Mouse (Mus musculus): ENCODE measurements around the gene Pgm5. TPM values are rescaled to one million over a fixed set of nuclear protein-coding genes. Genes with fewer than 3 reads are reported as not detected.

The Pgm5 gene
- 10 to 100 TPM; 15.8 to 24.1 TPM for total RNA-seq (2021)
- long read RNA-seq, experiment 1, partial matches to known transcripts, result 0 of 2 reads
- long read RNA-seq, experiment 1, other reads (novel, unspliced or antisense), result 2 of 2 reads
- long read RNA-seq, experiment 2, result 0 reads

DNA sequence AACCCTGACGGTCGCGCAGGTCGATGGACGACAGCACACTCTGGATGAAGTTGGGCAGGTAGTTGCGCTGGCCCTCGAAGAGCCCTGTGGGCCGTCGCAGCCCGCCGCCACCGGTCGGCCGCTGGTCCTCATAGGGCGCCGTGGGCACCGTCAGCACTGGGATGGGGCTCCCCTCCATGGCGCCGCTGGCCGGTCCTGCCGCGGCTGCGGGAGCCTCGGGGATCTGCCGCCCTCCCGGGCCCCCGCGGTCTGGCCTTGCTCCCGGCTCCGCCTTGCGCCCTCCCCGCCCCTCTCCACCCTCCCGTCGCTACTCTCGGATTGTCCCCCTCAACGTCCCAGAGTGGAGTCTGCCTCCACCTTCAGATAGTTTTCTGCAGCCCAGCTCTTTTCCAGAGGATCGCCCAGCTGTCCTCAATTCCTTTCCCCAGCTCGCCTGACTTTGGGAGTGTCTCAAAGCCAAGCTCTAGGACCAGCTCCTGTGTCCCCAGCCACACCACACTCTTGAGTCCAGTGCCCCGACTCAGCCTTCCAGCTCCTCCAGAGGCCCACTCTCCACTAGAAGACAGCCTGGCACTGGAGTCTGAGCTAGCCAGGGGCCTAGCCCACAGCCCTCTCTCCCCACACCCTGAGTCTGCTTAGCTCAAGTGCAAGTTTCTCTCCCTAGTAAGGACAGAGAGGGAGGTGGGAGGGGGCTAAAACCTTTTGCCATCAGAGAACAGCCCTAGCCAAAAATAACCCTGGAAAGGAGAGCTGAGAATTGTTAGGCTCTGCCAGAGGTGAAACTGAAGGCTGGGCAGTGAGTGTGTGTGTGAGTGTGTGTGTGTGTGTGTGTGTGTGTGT lies at the start of gene Pgm5:
TSS of gene Pgm5 (minus strand) at position 244 of the 840 bp plus-strand sequence.
- intact Hi-C loops (cut with DNase I; ENCODE audit: low total_unique reads), result no loop called here
- DNase-seq, result peak; percentile 64

DNA sequence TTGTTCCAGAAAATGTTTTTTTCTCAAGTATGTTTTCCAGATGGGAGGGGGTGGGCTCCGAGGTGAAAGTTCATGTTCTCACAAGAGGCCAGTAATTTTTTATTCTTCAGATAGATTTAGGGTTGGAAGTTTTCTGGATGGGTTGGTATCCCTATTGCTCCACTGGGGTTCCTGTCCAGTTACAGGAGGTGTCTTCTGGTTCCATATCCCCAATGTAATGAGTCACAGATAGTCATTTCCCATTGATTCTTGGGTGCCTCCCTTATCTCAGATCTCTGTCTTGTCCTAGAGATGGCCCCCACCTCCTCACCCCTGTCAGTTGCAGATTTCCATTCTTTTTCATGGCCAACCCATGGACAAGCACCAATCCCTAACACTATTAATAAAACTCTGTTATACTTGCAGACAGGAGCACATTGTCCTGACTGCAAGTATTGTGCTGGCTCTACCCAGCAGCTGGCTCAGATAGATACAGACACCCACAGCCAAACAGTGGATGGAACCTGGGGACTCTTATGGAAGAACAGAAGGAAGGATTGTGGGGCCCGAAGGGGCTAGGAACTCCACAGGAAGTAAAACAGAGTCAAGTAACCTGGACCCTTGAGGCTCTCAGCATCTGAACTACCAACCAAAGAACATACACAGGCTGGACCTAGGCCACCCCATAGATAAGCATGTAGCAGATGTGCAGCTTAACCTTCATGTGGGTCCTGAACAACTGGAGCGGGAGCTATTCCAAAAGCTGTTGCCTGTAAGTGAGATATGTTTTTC lies 46.9 kb upstream of the Pgm5 start:
- DNase-seq, result no peak
- intact Hi-C loops (cut with DNase I; ENCODE audit: low total_unique reads), result no loop called here

DNA sequence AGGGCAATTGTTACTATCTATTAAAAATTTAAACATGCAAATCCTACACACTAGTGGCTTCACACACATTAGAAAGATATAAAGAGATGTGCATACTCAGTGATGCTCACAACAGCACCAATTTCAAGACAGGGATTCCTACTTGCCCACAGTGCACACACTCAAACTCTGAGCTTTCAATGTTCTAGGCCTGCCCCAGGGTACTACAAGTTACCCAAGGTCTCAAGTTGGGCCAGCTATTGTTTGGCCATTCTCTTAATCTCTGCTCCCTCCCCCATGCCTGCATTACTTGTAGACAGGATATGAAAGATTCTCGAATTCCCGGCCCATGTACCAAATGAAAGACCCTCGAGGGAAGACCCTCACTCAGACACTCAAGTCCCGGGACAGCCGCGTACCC lies 46.0 kb upstream of the Pgm5 start:
- DNase-seq, result no peak
- intact Hi-C loops (cut with DNase I; ENCODE audit: low total_unique reads), result no loop called here

DNA sequence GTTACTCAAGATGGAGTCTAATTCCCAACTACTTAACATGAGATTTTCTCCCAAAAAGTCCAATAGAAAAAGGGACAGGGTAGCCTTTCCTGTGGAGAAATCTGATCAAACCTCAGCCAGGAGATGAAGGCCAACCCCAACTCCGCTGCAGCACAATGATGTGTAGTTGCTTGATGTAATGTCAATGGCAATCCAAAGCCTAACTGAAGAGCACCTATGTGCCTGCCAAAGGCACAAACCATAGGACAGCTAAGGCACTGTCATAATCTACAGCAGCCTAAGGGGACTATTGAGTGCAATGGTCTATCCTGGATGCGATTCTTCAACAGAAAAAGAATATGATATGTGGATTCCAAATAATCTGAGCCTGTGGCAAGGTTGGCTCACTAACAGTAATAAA lies 41.2 kb upstream of the Pgm5 start:
- DNase-seq, result no peak
- intact Hi-C loops (cut with DNase I; ENCODE audit: low total_unique reads), result no loop called here

DNA sequence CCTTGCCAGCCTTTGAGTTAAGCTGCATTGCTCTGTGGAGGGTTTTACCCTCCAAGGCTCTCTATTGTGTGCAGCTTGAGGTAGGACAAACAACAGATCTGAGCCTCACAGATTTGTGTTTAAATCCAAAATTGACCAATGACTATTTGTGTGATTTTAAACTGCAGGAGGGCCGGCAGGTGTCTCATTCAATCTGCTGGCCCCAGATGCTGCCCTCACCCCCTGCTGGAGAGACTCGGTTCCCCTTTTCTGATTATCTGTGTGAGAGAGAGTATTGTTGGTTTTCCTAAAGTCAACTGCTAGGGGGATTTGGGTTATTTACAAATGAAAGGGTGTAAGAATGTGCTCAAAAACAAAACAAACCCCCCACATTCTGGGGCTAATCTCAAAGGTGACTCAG lies 40.6 kb upstream of the Pgm5 start:
- intact Hi-C loops (cut with DNase I; ENCODE audit: low total_unique reads), result no loop called here
- no peak for DNase-seq

DNA sequence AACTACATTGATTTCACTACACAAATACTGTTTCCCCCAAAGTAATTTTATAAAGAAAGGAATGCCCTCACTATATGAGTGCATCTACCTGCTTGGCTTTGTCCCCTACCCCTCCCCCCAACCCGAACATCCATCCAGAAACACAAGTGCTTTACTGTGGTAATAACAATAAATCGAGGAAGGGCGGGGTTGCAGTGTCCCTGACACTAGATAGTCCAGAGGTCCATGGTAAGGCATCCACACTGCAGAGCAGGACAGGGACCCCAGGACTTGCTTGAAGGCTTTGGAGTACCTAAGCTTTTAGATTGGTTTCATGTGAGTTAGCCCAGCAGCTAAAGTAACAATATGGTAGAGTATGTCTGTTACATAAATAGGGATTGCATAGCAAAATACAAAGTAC lies 40.0 kb upstream of the Pgm5 start:
- intact Hi-C loops (cut with DNase I; ENCODE audit: low total_unique reads), result no loop called here
- DNase-seq, result no peak

DNA sequence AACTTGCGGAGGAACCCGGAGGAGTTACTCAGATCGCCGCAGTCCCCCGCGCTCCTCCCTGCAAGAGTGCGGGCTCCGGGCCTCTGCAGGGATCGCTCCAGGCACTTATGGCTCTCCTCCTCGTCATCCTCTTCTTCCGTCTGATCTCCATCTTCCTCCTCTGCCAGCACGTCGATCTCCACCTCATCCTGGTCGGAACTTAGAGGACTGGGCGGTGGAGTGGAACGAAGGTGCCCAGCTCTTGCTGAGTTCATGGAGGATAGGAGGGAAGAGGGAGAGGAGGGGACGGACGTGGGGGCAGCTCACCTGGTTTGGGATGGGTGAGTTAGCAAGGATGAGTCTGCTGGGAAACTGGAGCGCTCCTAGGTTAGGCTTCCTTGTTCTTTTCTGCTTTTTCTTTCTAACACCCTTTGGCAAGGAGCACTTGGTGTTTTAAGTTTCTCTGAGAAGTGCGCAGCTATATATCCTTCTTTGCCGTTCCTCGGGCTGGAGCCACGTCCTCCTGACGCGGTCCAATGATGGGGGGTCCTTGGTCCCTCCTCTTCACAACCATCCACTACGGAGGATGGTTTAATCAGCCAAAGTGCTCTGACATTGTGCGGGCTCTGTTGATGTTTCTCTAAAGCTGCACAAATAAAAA lies 39.0 kb upstream of the Pgm5 start, which contains the start of gene Foxd4:
TSS of gene Foxd4 (minus strand) at position 617 of the 640 bp plus-strand sequence.
- no peak for DNase-seq
- intact Hi-C loops (cut with DNase I; ENCODE audit: low total_unique reads), result no loop called here

DNA sequence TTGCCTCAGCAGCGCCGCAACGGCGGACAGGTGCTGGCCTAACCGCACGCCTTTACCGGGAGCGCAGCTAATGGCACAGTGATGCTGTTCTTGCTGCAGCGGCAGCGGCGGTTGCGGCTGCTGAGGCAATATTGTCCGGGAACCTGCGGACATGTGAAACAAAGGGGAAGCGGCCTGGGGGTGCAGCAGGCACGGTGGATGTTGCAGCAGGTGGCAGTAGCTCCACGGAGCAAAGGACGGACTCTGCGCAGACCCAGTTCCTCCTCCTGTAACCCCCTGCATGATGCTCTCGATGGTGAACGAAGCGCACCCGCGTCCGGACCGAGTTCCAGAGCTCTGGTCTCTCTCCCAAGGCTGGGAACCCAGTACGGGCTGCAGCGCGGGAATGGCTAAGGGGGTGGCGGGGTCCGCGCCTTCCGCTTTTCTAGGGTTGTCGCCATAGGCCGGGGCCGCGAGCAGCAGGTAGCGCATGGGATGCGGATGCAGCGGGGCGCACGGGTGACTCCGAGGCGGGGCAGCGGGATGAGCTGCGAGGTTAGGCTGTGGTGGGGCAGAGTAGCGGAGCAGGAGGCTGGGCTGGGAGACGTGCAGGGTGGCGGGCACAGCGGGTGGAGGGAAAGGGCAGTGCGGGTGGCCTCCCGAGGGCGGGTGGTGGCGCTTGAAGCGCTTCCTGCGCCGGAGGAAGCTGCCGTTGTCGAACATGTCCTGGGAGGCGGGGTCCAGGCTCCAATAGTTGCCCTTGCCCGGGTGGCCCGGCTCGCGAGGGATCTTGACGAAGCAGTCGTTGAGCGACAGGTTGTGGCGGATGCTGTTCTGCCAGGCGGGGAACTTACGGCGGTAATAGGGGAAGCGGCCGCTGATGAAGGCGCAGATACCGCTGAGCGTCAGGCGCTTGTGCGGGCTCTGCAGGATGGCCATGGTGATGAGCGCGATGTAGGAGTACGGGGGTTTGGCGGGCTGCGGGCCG lies 38.2 kb upstream of the Pgm5 start:
- DNase-seq, result peak; percentile 9
- intact Hi-C loops (cut with DNase I; ENCODE audit: low total_unique reads), result no loop called here

DNA sequence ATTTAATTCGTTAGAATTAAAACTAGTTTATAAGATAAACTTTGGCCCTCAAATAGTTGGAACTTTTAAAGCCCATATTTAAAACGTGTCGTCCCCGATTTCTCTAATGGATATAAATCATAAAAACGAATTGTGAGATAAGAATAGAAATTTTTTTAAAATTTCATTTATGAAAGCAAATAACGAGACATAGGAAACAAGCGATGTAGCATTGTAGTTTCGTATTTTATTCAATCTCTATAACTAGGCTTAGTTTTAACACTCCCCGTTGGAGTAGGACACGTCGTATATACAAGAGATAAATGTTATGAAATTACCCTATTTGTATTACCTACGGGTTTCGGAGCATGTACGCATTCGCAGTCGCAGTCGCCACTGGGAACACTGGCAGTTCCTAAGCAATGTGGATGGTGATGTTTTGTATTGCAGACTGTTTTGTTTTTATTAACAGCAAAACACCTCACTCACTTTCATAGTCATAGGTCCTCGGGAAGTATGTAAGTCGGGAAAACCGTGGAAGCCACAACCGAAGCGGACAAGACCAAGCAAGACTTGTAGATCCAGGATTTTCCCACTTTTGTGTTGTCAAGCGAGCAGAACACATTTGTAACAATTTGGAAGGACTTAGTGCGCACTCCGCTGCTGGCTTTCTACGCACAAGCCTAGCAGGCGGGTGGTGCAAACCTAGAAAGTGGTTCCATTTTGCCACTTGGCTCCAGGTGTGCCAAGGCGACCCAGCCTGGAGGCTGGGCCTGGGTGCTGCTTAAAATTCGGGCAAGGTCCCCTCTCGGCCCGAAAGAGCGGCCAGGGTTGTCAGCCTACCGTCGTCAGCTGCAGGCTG lies 37.3 kb upstream of the Pgm5 start:
- no peak for DNase-seq

DNA sequence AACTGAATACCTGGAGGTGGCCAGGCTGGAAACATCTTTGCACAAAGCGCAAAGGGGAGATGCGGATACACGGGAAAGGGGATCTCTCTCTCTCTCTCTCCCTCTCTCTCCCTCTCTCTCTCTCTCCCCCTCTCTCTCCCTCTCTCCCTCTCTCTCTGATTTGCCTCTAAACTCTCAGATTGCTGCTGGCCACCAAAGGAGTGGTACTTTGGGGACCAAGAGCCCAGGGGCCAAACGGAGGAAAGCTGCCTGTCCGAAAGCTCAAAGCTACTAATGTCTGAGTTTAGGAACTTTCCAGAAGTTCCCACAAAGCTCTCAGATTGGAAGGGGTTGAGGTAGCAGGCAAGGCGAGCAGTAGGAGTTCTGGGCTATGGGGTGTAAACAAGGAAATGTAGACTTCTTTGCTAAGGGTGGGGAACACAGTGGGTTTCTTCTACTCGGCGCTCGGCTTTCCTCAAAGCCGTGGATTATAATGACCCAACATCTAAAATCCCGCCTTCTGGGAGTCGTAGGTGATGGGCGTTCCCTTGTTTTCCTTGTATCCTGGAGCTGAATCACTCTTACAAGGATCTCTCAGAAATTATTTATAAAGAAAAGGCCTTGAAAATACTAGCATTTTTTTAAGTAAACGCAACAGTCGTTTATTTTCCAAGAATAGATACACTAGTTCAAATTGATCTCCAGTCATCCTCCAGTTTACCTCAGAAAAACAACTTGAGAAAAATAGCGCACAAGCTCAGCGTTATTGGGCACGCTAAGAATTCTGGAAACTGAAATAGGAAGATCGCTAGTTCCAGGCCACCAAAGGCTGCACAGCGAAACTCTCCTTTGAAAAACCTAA lies 36.5 kb upstream of the Pgm5 start:
- no peak for DNase-seq
- intact Hi-C loops (cut with DNase I; ENCODE audit: low total_unique reads), result no loop called here

More for the DNA sequence above, 37.3 kb upstream of the Pgm5 start:
- intact Hi-C loops (cut with DNase I; ENCODE audit: low total_unique reads), result no loop called here

DNA sequence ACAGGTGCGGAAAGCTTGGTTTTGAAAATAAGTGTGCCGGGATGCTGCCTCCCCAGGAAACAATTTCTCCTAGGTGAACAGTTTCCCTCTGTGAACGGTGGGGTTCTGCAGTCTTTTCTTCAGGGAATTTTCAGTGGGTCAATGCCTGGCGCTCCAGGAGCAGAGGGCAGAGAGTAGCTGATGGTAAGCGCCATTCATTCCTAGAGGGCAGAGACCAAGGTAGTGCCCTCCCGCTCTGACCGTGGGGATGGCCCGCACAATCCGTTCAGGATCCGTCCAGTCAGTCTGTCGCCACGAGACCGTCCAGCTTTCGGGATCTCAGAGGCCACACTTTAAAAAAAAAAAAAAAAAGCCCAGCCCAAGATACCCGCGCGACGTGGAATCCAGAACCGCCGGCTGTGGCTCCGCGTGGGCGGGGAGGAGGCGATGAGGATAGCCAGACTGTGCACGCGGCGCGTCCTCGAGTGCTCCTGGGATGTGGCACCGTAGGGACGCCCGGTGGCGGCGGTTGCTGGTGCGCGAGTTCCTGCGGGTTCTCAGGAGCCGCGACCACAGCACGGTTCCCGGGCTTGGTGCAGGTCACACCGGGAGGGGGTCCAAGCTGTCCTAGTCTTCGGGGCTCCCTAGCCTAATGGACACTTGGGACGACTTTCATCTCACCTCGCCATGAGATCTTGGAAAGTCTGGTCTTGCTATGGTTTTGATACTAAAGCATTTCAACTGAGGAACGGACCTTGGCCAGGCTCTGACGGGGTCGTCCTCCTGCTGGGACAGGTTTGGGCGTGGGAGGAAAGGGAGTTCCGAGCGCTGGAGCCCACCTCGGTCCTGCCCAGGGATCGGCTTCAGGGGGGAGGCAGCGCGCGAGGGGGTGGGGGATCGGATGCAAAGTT lies 35.6 kb upstream of the Pgm5 start:
- intact Hi-C loops (cut with DNase I; ENCODE audit: low total_unique reads), result no loop called here

DNA sequence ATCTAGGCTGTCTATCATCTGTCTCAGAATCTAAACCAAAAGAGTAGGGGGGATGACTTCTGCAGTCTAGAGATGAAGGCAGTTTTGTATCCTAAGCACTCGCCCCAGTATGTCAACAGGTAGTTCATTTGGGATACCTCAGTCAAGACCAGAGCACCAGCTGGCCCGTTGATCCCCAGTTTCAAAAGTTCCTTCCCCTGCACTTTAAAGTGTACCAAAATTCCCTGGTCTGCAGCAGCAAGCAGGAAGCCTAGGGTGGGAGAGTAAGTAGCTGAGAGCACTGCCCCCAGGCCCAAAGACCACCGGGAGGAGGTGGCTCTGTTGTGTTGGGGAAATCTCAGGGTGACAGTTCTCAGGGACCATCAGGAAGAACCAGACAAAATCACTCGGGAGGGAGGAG lies 34.9 kb upstream of the Pgm5 start:
- intact Hi-C loops (cut with DNase I; ENCODE audit: low total_unique reads), result no loop called here

More for the DNA sequence above, 35.6 kb upstream of the Pgm5 start:
- no peak for DNase-seq

DNA sequence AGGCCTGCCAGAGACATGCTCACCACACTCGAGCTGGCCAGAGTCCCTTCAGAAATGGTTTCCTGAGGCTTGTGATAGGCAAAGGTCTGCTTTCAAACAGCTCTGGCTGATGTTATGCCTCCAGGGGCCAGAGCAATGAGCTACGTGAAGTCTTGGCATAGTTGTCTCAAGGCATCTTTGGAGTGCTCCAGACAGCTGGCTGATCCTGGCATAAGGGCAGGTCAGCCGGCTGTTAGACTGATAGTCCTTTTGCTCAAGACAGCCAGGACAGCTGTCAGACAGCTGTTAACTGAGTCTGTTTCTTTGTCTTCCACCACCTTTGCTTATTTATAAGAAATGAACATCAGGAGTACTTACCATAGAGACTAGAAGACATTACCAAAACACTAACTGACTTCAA lies 25.2 kb upstream of the Pgm5 start:
- DNase-seq, result no peak
- intact Hi-C loops (cut with DNase I; ENCODE audit: low total_unique reads), result no loop called here

More for the DNA sequence above, 34.9 kb upstream of the Pgm5 start:
- DNase-seq, result no peak

DNA sequence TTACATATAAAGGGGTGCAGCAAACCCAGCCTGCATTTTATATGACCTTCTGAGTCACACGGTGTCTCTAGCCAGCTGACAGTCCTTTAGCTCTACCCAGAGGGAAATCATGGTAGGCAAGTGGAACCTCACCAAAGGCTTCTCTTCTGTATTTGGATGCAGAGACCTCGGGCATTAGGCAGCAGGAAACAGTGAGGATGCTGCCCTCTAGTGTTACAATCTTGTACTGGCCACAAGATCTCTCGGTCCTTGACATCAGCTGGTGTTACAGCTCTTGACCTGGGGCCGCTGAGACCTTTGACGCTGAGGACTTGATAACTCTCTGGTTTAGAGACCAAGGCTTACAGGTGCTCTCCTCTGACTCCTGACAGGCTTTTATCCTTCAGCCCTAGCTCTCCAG lies 23.8 kb upstream of the Pgm5 start:
- peak; percentile 22 for DNase-seq

DNA sequence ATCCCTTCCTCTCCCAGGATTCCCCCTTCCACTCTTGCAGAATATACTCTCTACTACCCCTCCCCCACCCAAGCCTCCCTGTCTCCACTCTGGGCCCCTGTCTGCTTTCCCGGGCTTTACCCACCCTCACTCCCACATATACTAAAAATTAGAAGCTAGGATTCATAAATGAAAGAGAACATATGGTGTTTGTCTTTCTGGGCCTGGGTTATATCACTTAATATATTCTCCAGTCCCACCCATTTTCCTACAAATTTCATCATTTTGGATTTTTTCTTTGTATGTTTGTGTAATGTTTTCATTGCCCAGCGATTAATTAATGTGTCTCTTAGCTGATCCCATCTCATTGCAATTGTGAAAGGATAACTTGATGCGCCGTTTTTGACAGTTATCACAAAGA lies 19.6 kb upstream of the Pgm5 start:
- DNase-seq, result no peak
- intact Hi-C loops (cut with DNase I; ENCODE audit: low total_unique reads), result no loop called here

More for the DNA sequence above, 23.8 kb upstream of the Pgm5 start:
- intact Hi-C loops (cut with DNase I; ENCODE audit: low total_unique reads), result no loop called here
